Mouse (Mus musculus): Measurements from ENCODE around the gene Atp2c2.

DNA sequence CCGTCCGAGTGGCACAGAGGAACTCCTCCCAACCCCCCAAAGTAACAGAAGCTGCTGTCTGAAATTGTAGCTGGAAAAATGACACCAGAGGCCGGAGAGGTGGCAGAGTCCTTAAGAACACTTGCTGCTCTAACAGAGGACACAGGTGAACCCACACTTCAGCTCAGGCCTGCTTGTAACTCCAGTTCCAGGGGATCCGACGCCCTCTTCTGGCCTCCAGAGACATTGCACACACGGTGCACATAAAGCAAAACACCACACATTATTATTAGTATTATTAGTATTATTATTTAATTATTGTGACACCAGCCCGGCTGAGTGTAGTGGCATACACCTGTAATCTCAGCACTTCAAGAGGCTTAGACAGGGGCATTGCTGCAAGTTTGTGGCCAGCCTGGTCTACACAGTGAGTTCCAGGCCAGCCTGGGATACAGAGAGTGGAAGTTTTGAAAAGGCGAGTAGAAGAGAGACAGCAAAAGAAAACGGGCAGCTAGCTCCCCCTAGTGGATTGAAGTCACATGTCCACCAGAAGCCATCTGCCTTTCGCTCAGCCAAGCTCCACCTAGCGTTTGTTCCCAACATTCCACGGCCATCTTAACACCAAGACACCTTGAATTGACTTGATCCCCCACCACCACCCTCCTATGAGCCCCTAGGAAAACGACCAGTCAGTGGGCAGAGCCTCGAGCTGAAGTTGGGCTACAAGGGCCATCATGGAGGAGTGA lies 79.4 kb downstream of the Atp2c2 start:
- TF ChIP-seq CTCF (IDR thresholded peaks at IDR 0.05; ENCODE audit: control insufficient read depth, insufficient read depth, insufficient read length) (peak; percentile 92), USF1 (IDR thresholded peaks at IDR 0.05; ENCODE audit: low read depth) (peak; percentile 86), MYOG (IDR thresholded peaks at IDR 0.05; ENCODE audit: control insufficient read depth, extremely low read depth, insufficient read length) (no peak), FOSL1 (IDR thresholded peaks at IDR 0.05; ENCODE audit: insufficient read depth, low read length, poor library complexity, severe bottlenecking) (no peak), MAX (IDR thresholded peaks at IDR 0.05) (peak; percentile 93)

All from C2C12 (cell line).